Mouse (Mus musculus) stomach, postnatal 0 days (tissue): ENCODE measurements around the gene Eya4.

Experiments used
- CTCF ChIP-seq: IDR thresholded peaks from 2 replicates; pipeline ENCODE4 v1.5.1; 2016; ENCODE audit warnings: antibody characterized with exemption, low read depth, mild to moderate bottlenecking, moderate library complexity
- EP300 ChIP-seq: optimal IDR thresholded peaks from 2 replicates; pipeline ENCODE3; 2016; ENCODE audit warnings: antibody characterized with exemption

GRCm38 (mm10) chr10:23171541-23171940 is 179.0 kb downstream of the Eya4 start:
- TF ChIP-seq CTCF (no peak), EP300 (no peak)
